Mouse (Mus musculus) heart, postnatal 25 days (tissue): ENCODE data around the gene Zfp605. TPM values are rescaled to one million over a fixed set of nuclear protein-coding genes. Genes with fewer than 3 reads are reported as not detected.

ENCODE experiments used
- total RNA-seq, 2 experiments: library from RNA; stranded (reverse); gene quantifications; 2 replicates each; pipeline ENCODE4 v1.2.3; 2021

Gene Zfp605
- total RNA-seq, 2 experiments from 2014 or later = 2.7 to 3.1 TPM

Other genes starting within 250 kb of the Zfp605 start
- gene Gm15446, start 186.7 kb upstream of the Zfp605 start, total RNA-seq = 1 to 10 TPM; 3.7 to 5.1 TPM
- gene Zfp932, start 113.6 kb upstream of the Zfp605 start, total RNA-seq = 1 to 10 TPM; 5.7 to 9.6 TPM
- 1 to 10 TPM; 1.2 to 2.6 TPM for gene Gm17655, start 37.6 kb upstream of the Zfp605 start, total RNA-seq
- not detected for gene Gm35315, start 15.7 kb upstream of the Zfp605 start, total RNA-seq
- gene Plcxd1, start 10.1 kb upstream of the Zfp605 start, total RNA-seq = not detected
- gene Gtpbp6, start 1.9 kb upstream of the Zfp605 start, total RNA-seq = 10 to 100 TPM; 27.6 to 31.0 TPM
- gene Chfr, start 25.8 kb downstream of the Zfp605 start, total RNA-seq = 10 to 100 TPM; 14.8 to 17.1 TPM
- 10 to 100 TPM; 46.2 to 47.0 TPM for gene Golga3, start 66.6 kb downstream of the Zfp605 start, total RNA-seq
- 10 to 100 TPM; 25.8 to 29.3 TPM for gene Ankle2, start 120.9 kb downstream of the Zfp605 start, total RNA-seq
- 10 to 100 TPM; 30.2 to 34.7 TPM for gene Pgam5, start 159.8 kb downstream of the Zfp605 start, total RNA-seq
- 10 to 100 TPM; 95.2 to 96.5 TPM for gene Pxmp2, start 176.1 kb downstream of the Zfp605 start, total RNA-seq
- 1 to 10 TPM; 1.8 to 2.3 TPM for gene Pole, start 176.2 kb downstream of the Zfp605 start, total RNA-seq
- gene P2rx2, start 233.1 kb downstream of the Zfp605 start, total RNA-seq = not detected
- gene Lrcol1, start 234.6 kb downstream of the Zfp605 start, total RNA-seq = not detected